Mouse (Mus musculus) ES-Bruce4 (cell line): ENCODE results near the gene Mdm2. TPM values are rescaled to one million over a fixed set of nuclear protein-coding genes. Genes with fewer than 3 reads are reported as not detected.

ENCODE experiments used
- H3K27ac ChIP-seq: 2 replicates; pipeline ENCODE4 v1.5.1; 2012; ENCODE audit warnings: low read length, inconsistent platforms; ENCODE audit not compliant: insufficient read depth
- H3K27me3 ChIP-seq: 2 replicates; pipeline ENCODE4 v1.6.1; 2012; ENCODE audit warnings: mild to moderate bottlenecking, low read length, inconsistent platforms; ENCODE audit not compliant: control insufficient read depth, poor library complexity, insufficient read depth, severe bottlenecking
- H3K36me3 ChIP-seq: 2 replicates; pipeline ENCODE4 v1.6.1; 2012; ENCODE audit warnings: inconsistent platforms, mild to moderate bottlenecking, low read length, moderate library complexity; ENCODE audit not compliant: control insufficient read depth, poor library complexity, insufficient read depth, severe bottlenecking
- H3K4me1 ChIP-seq: one replicate; pipeline ENCODE4 v1.8.1; 2011; ENCODE audit warnings: low read length; ENCODE audit not compliant: control insufficient read depth, insufficient read depth
- H3K4me3 ChIP-seq: 2 replicates; pipeline ENCODE4 v1.5.1; 2011; ENCODE audit warnings: low read depth, mild to moderate bottlenecking, low read length
- H3K9ac ChIP-seq: 2 replicates; pipeline ENCODE4 v1.6.1; 2012; ENCODE audit warnings: low read depth, mild to moderate bottlenecking, inconsistent platforms; ENCODE audit not compliant: poor library complexity, severe bottlenecking
- H3K9me3 ChIP-seq: replicated peaks from 2 replicates; pipeline ENCODE4 v1.6.1; 2012; ENCODE audit warnings: mild to moderate bottlenecking, low read length, inconsistent platforms; ENCODE audit not compliant: control insufficient read depth, poor library complexity, insufficient read depth, severe bottlenecking
- CTCF ChIP-seq: IDR thresholded peaks from one replicate; pipeline ENCODE4 v1.8.1; 2011; ENCODE audit warnings: low read depth, low read length
- EP300 ChIP-seq: IDR thresholded peaks from 2 replicates; pipeline ENCODE4 v1.6.1; 2011; ENCODE audit warnings: low read depth, low read length; ENCODE audit not compliant: insufficient read depth
- POLR2A ChIP-seq: IDR thresholded peaks from one replicate; pipeline ENCODE4 v1.8.1; 2011; ENCODE audit warnings: low read length; ENCODE audit not compliant: insufficient read depth
- polyA plus RNA-seq: library from polyadenylated mRNA; stranded (reverse); fragments of >200 nt; gene quantifications from 2 replicates; pipeline ENCODE4 v1.2.4, GENCODE M21; 2011; ENCODE audit warnings: low read depth; ENCODE audit not compliant: missing spikeins, insufficient read depth, insufficient read length

The Mdm2 gene
- polyA plus RNA-seq, 1 experiment = 325 TPM

GRCm38 (mm10) chr10:117650725-117651124, 59.8 kb downstream of the Mdm2 start:
- Histone ChIP-seq H3K27me3 (no peaks in the 10 kb centered on the region), H3K27ac (no peak overlapping the region), H3K9ac (no peak overlapping the region), H3K4me1 (no peaks in the 10 kb centered on the region), H3K9me3 (no peaks in the 10 kb centered on the region), H3K36me3 (no peaks in the 10 kb centered on the region), H3K4me3 (no peak overlapping the region)
- TF ChIP-seq POLR2A (no peak), CTCF (no peak), EP300 (0 out of 2 replicates have a peak, but pooled peaks have one; percentile 45)

GRCm38 (mm10) chr10:117650042-117650655, 60.4 kb downstream of the Mdm2 start:
- Histone ChIP-seq H3K27ac (no peak overlapping the region), H3K4me3 (no peak overlapping the region)
- no peak for TF ChIP-seq POLR2A
- TF ChIP-seq EP300 = no peak
- no peak for TF ChIP-seq CTCF

DNA sequence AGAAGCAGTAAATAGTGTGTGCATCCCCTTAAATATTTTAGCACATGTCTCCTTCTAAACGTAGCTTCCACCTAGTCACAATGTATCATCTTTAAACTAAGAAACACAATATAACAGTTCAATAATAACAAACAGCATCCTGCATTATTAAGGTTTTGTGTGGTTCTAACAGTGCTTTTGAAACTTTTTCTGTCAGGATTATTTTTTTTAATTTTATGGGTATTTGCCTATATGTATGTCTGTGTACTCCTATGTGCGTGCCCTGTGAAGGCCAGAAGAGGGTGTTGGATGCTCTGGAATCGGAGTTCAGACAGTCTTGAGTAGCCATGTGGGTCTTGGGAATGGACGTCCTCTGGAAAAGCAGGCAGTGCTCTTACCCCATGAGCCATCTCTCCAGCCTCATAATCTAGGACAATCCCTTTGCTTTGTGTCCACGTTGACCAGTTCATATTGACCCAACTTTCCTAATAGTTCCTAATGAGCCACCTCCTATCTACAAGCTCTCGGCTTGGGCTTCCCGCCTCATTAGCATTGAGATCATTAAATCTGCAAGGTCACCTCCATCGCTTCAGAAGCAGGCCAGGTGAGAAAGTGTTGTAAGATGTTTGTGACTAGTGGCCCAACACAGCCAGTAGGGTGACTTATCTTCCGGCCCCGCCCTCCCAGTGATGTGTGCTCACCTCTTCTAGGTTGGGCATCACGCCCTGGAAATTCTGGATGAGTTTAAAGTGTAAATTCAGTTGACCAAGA, 61.1 kb downstream of the Mdm2 start:
- Histone ChIP-seq H3K36me3 (no peaks in the 10 kb centered on the region), H3K4me3 (no peak overlapping the region), H3K27me3 (no peaks in the 10 kb centered on the region), H3K9me3 (no peaks in the 10 kb centered on the region), H3K4me1 (no peaks in the 10 kb centered on the region), H3K27ac (no peak overlapping the region), H3K9ac (no peak overlapping the region)
- TF ChIP-seq POLR2A (no peak), EP300 (no peak), CTCF (no peak)

More at GRCm38 (mm10) chr10:117650042-117650655, 60.4 kb downstream of the Mdm2 start:
- no peak overlapping the region for H3K9ac ChIP-seq
- H3K36me3 ChIP-seq = no peaks in the 10 kb centered on the region
- H3K9me3 ChIP-seq = no peaks in the 10 kb centered on the region
- no peaks in the 10 kb centered on the region for H3K4me1 ChIP-seq
- no peaks in the 10 kb centered on the region for H3K27me3 ChIP-seq

DNA sequence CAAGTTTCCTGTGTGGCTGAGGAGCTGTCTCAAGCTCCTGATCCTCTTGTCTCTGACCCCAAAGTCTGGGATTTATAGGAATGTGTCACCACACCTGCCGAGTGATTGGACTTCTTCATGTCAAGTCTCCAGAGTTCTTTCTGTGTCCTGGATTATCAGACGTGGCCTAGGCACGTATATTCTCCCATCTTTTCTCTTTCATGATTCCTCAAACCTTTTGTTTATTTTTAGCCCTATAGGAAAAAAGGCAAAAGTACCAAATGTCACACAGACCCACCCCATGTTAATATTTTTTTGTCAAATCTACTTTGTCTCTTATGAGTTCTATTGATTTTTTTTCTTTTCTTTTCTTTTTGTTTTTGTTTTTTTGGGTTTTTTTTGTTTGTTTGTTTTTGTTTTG, 61.9 kb downstream of the Mdm2 start:
- Histone ChIP-seq H3K36me3 (no peaks in the 10 kb centered on the region), H3K9ac (no peak overlapping the region), H3K27me3 (no peaks in the 10 kb centered on the region), H3K27ac (no peak overlapping the region), H3K4me1 (no peaks in the 10 kb centered on the region), H3K9me3 (no peaks in the 10 kb centered on the region), H3K4me3 (no peak overlapping the region)
- TF ChIP-seq EP300 (no peak), POLR2A (no peak), CTCF (no peak)

DNA sequence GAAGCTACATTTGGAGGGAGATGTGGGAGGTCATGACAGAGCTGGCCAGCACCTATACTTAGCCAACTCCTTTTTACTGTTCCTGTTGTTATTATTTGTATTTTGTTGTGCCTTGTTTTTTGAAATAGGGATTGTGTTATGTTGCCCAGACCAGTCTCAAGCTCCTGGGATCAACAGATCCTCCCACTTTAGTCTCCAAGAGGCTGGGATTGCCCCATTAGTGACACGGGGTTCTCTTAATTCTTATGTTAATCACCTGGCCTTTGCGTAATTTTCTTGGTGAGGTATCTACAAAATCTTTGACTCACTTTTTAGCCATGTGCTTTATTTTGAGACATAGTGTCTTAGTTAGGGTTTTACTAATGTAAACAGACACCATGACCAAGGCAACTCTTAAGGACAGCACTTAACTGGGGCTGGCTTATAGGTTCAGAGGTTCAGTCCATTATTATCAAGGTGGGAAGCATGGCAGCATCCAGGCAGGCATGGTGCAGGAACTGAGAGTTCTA, 62.5 kb downstream of the Mdm2 start:
- no peak overlapping the region for H3K9ac ChIP-seq
- no peaks in the 10 kb centered on the region for H3K36me3 ChIP-seq
- H3K4me1 ChIP-seq = no peaks in the 10 kb centered on the region
- H3K4me3 ChIP-seq = no peak overlapping the region
- H3K9me3 ChIP-seq = no peaks in the 10 kb centered on the region
- no peak overlapping the region for H3K27ac ChIP-seq
- no peak for TF ChIP-seq CTCF
- TF ChIP-seq POLR2A = no peak
- no peaks in the 10 kb centered on the region for H3K27me3 ChIP-seq

GRCm38 (mm10) chr10:117647158-117647505, 63.4 kb downstream of the Mdm2 start:
- Histone ChIP-seq H3K9me3 (no peaks in the 10 kb centered on the region), H3K4me1 (no peaks in the 10 kb centered on the region), H3K9ac (no peak overlapping the region), H3K36me3 (no peaks in the 10 kb centered on the region), H3K27me3 (no peaks in the 10 kb centered on the region), H3K27ac (no peak overlapping the region), H3K4me3 (no peak overlapping the region)
- TF ChIP-seq CTCF (no peak), EP300 (no peak), POLR2A (no peak)
